In genomic region chr2:131321192-131321591, GRCm38 (mm10) we compare ENCODE assay signal across 8 mouse cellular contexts. TPM values are rescaled to one million over a fixed set of nuclear protein-coding genes. Genes with fewer than 3 reads are reported as not detected.
DNase-seq lines count a peak whose midpoint lies in the region; ATAC-seq and TF ChIP-seq lines count a peak whose summit lies in the region.
"Not testable (repeated sequence)": the region's sequence is repeated elsewhere in the genome, so short reads cannot be mapped to it uniquely, and the experiment has no call there.

No protein-coding gene starts in this region.

- TF ChIP-seq EP300 in CH12.LX (IDR thresholded peaks at IDR 0.05; ENCODE audit: low read length), result peak; percentile 59

- H3K9ac ChIP-seq in CH12.LX (ENCODE audit: insufficient read depth, low read depth); lung, embryonic 16.5 days (ENCODE audit: low read length): not testable (repeated sequence)

- TF ChIP-seq POLR2A in CH12.LX (IDR thresholded peaks at IDR 0.05; ENCODE audit: low read depth, low read length), result not testable (repeated sequence)

- H3K4me3 ChIP-seq in CH12.LX (replicated peaks in 1 of 3; ENCODE audit: low read depth in 2 of 3, low read length in 2 of 3, poor library complexity in 1 of 3), result peak overlapping the region in 1 of 3 experiments; percentile 44
- H3K4me3 ChIP-seq in lung, embryonic 16.5 days (ENCODE audit: low read length), result not testable (repeated sequence)

- H3K9me3 ChIP-seq in CH12.LX (replicated peaks; ENCODE audit: low read length); lung, embryonic 16.5 days (ENCODE audit: control insufficient read depth, low read length): not testable (repeated sequence)

- intact Hi-C loops in heart, postnatal 10 days (cut with DNase I), result not testable (repeated sequence)

- 24% methylated on average over 3 of the region's 3 CpGs for WGBS in lung, embryonic 16.5 days

- peaks cover 5 to 27% of the 10 kb centered on the region in 2 experiments for H3K4me1 ChIP-seq in CH12.LX (ENCODE audit: control insufficient read depth in 1 of 2, insufficient read depth in 2 of 2)
- H3K4me1 ChIP-seq in lung, embryonic 16.5 days (replicated peaks; ENCODE audit: control insufficient read depth, insufficient read depth, low read length), result not testable (repeated sequence)

- DNase-seq in CH12.LX (ENCODE audit: extremely low read depth), result peak; percentile 60
- DNase-seq in heart, postnatal 10 days, result peak; percentile 50 to 57
- peak; percentile 64 for DNase-seq in layer of hippocampus, adult 9-11 months
- peak; percentile 9 to 13 for DNase-seq in natural killer cell, adult 2 months (ENCODE audit: low spot score in 2 of 2)
- DNase-seq in thymus, postnatal 14 days, result peak; percentile 54

- peak; percentile 92 for ATAC-seq in cerebellum, adult (ENCODE audit: insufficient number of reproducible peaks, low FRiP score, low TSS enrichment)
- peak; percentile 44; the same call in 1 of the 2 replicates for ATAC-seq in erythroblast, adult 5-6 weeks (replicated peaks; ENCODE audit: low FRiP score, poor library complexity, severe bottlenecking)
- ATAC-seq in lung, embryonic 16.5 days (ENCODE audit: low read depth), result peak; percentile 84

- TF ChIP-seq RAD21 in CH12.LX (IDR thresholded peaks at IDR 0.05; ENCODE audit: low read depth, low read length), result peak; percentile 20

- in situ Hi-C loops in CH12.LX (cut with MboI; ENCODE audit: low pct_ligation_motif_present, low pct_unique_long_range_greater_than_20kb, low sequenced_read_pairs), result not testable (repeated sequence)

- H3K36me3 ChIP-seq in CH12.LX (replicated peaks in 1 of 2; ENCODE audit: control insufficient read depth in 1 of 2, insufficient read depth in 1 of 2, low read length in 1 of 2), result peaks cover 0 to 13% of the 10 kb centered on the region in 2 experiments
- not testable (repeated sequence) for H3K36me3 ChIP-seq in lung, embryonic 16.5 days (ENCODE audit: control insufficient read depth, insufficient read depth, low read length)

- peaks cover 39% of the 10 kb centered on the region for H3K79me2 ChIP-seq in CH12.LX (replicated peaks; ENCODE audit: control insufficient read depth, extremely low read depth, insufficient read depth, poor library complexity, severe bottlenecking)

- H3K27ac ChIP-seq in CH12.LX (ENCODE audit: insufficient read depth, low read depth), result peak overlapping the region; percentile 38; the same call in 1 of the 2 replicates
- peak overlapping the region; percentile 52 for H3K27ac ChIP-seq in lung, embryonic 16.5 days (ENCODE audit: low read length)

- not testable (repeated sequence) for H3K27me3 ChIP-seq in CH12.LX (replicated peaks); lung, embryonic 16.5 days (ENCODE audit: control insufficient read depth, insufficient read depth, low read depth, low read length)

- TF ChIP-seq CTCF in CH12.LX (conservative IDR thresholded peaks at IDR 0.05 in 1 of 2, IDR thresholded peaks at IDR 0.05 in 1 of 2; ENCODE audit: low read depth in 2 of 2, low read length in 2 of 2), result peak in 1 of 2 experiments; percentile 26; a peak in 1 of 4 replicates

- peak overlapping the region; percentile 56 for H3K4me2 ChIP-seq in CH12.LX (ENCODE audit: insufficient read depth, low read depth, poor library complexity, severe bottlenecking)
- 0 out of 2 replicates have a peak overlapping the region, but pooled peaks have one; percentile 7 for H3K4me2 ChIP-seq in lung, embryonic 16.5 days (ENCODE audit: low read depth, low read length)

- dilution Hi-C loops in CH12.LX (cut with MboI; ENCODE audit: extremely low pct_ligation_motif_present, extremely low pct_unique_long_range_greater_than_20kb, low sequenced_read_pairs), result not testable (repeated sequence)

TF ChIP-seq in CH12.LX, 34 proteins besides CTCF, POLR2A, EP300 and RAD21:
- peak; percentile 52; the same call in 1 of the 2 replicates for TF ChIP-seq IRF4 (IDR thresholded peaks at IDR 0.05; ENCODE audit: low read depth, low read length)
- TF ChIP-seq ETS1 (conservative IDR thresholded peaks at IDR 0.05; ENCODE audit: low read depth, low read length), result peak; percentile 41; the same call in 1 of the 2 replicates
- peak; percentile 28; the same call in 1 of the 2 replicates for TF ChIP-seq ELF1 (IDR thresholded peaks at IDR 0.05; ENCODE audit: low read depth, low read length)
- 0 out of 2 replicates have a peak, but pooled peaks have one; percentile 30 for TF ChIP-seq BHLHE40 (IDR thresholded peaks at IDR 0.05; ENCODE audit: low read depth, low read length)

RNA-seq across cellular contexts. Expression of gene Rnf24, which starts 31.5 kb away (rescaled TPM):
- total RNA-seq in CH12.LX (2012; rRNA removed) (3.4 and 3.9 TPM in 2 replicates), CH12.LX (2014; rRNA removed) (3.5 and 3.9 TPM in 2 replicates)
- polyA plus RNA-seq in CH12.LX (2012; ENCODE audit: insufficient read length, low read depth), result 11.8 and 14.7 TPM in 2 replicates
- 0.84 and 3.5 TPM in 2 replicates for total RNA-seq in erythroblast, adult 5-6 weeks (2015; ENCODE audit: low replicate concordance)
- total RNA-seq in erythroblast, adult 5-6 weeks (2017; ENCODE audit: low replicate concordance), result 0.42 and 0.43 TPM in 2 replicates
- total RNA-seq in heart, postnatal 10 days (2021), result 1 to 10 TPM; 5.4 to 6.8 TPM
- 3.4 TPM in 2 replicates for polyA plus RNA-seq in lung, embryonic 16.5 days (2015; fragmentation: Nextera tagmentation; extraction: Ambion mirVana)

RNA-seq across cellular contexts. Expression of gene Pank2, which starts 58.9 kb away (rescaled TPM):
- total RNA-seq in CH12.LX (2012; rRNA removed) (16.6 and 19.0 TPM in 2 replicates), CH12.LX (2014; rRNA removed) (25.6 and 28.6 TPM in 2 replicates)
- polyA plus RNA-seq in CH12.LX (2012; ENCODE audit: insufficient read length, low read depth), result 34.7 and 43.2 TPM in 2 replicates
- total RNA-seq in erythroblast, adult 5-6 weeks (2015; ENCODE audit: low replicate concordance), result 16.3 and 29.0 TPM in 2 replicates
- 14.0 and 26.5 TPM in 2 replicates for total RNA-seq in erythroblast, adult 5-6 weeks (2017; ENCODE audit: low replicate concordance)
- 10 to 100 TPM; 35.5 to 36.0 TPM for total RNA-seq in heart, postnatal 10 days (2021)
- 24.5 and 28.4 TPM in 2 replicates for polyA plus RNA-seq in lung, embryonic 16.5 days (2015; fragmentation: Nextera tagmentation; extraction: Ambion mirVana)

Comparison
In these comparisons a context has a peak if more than half of its experiments do, and no peak if none do; other contexts are left out.
1. DNase-seq: peak in every context shown above with its lines; median percentile 64 in layer of hippocampus, adult 9-11 months; 60 in CH12.LX; 54 in thymus, postnatal 14 days; 54 in heart, postnatal 10 days; 11 in natural killer cell, adult 2 months.